Mouse (Mus musculus) G1E (cell line): Measurements from ENCODE around the gene Fcgrt. TPM values are rescaled to one million over a fixed set of nuclear protein-coding genes. Genes with fewer than 3 reads are reported as not detected.
"Not testable (repeated sequence)": the region's sequence is repeated elsewhere in the genome, so short reads cannot be mapped to it uniquely, and the experiment has no call there.

ENCODE experiments used
- ATAC-seq: 2 replicates; pipeline ENCODE4 v1.8.0; 2016; ENCODE audit warnings: mild to moderate bottlenecking; ENCODE audit not compliant: insufficient number of reproducible peaks, poor library complexity, low FRiP score, severe bottlenecking; ENCODE audit errors: extremely low read depth
- DNase-seq: peaks from one replicate; pipeline ENCODE4 v3.0.0; 2012; ENCODE audit warnings: low spot score
- H3K27me3 ChIP-seq: 2 replicates; pipeline ENCODE4 v1.6.1; 2012; ENCODE audit warnings: mild to moderate bottlenecking, low read length, inconsistent platforms; ENCODE audit not compliant: insufficient read depth
- H3K36me3 ChIP-seq: replicated peaks from 2 replicates; pipeline ENCODE3; 2012; ENCODE audit warnings: mild to moderate bottlenecking, inconsistent platforms
- H3K4me1 ChIP-seq: 2 replicates; pipeline ENCODE4 v1.6.1; 2012; ENCODE audit warnings: low read depth, low read length, inconsistent platforms, mixed read lengths; ENCODE audit not compliant: insufficient read depth
- H3K4me3 ChIP-seq: 2 replicates; pipeline ENCODE4 v1.5.1; 2012; ENCODE audit warnings: low read depth, mild to moderate bottlenecking, inconsistent platforms, low read length, moderate library complexity, mixed read lengths
- H3K9me3 ChIP-seq: replicated peaks from 2 replicates; pipeline ENCODE4 v1.6.1; 2012; ENCODE audit warnings: inconsistent platforms
- CTCF ChIP-seq: IDR thresholded peaks from 2 replicates; pipeline ENCODE4 v1.5.1; 2012; ENCODE audit warnings: low read depth, low read length, inconsistent platforms, mixed read lengths
- GATA1 ChIP-seq: IDR thresholded peaks from 2 replicates; pipeline ENCODE4 v1.6.1; 2012; ENCODE audit warnings: borderline replicate concordance, low read length, inconsistent platforms, mixed read lengths
- GATA2 ChIP-seq: IDR thresholded peaks from 2 replicates; pipeline ENCODE4 v1.6.1; 2012; ENCODE audit warnings: low read depth, low read length, inconsistent platforms, borderline replicate concordance
- POLR2AphosphoS5 ChIP-seq: IDR thresholded peaks from 2 replicates; pipeline ENCODE4 v1.6.1; 2012; ENCODE audit warnings: low read depth, low read length, inconsistent platforms; ENCODE audit not compliant: insufficient replicate concordance
- TAL1 ChIP-seq: conservative IDR thresholded peaks from 2 replicates; pipeline ENCODE4 v1.6.1; 2012; ENCODE audit warnings: low read depth, low read length, inconsistent platforms, mixed read lengths
- polyA plus RNA-seq: library from polyadenylated mRNA; stranded (reverse); fragments of >175 nt; gene quantifications from 2 replicates; pipeline ENCODE4 v1.2.3, GENCODE M21; 2012
- total RNA-seq, 2 experiments: library from RNA; stranded (forward) in 1 of 2; stranded (reverse) in 1 of 2; fragments of 200-1000 nt in 1 of 2; fragments of >200 nt in 1 of 2; fragmentation: Nextera tagmentation in 1 of 2; gene quantifications; 2 replicates each; pipeline ENCODE4 v1.2.3; 2014 to 2017

Gene Fcgrt
- total and polyA plus RNA-seq, 3 experiments: not detected

DNA sequence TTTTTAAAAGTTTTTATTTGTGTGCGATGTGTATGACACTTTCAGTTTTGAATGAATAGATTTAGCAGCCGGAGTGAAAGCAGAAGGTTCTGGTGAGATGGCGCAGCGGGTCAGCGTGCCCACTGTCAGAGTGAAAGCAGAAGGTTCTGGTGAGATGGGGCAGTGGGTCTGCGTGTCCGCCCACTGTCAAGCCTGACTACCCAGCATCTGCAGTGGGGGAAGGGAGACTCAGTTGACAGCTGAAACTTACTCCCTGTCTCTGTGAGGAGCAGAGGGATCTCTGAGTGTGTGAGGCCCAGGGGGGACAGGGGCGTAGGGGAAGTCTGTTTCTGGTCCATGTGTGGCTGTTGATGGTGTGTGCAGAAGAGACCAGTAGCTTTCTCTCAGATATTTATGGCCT, 13.9 kb upstream of the Fcgrt start:
- Histone ChIP-seq H3K9me3 (no peaks in the 10 kb centered on the region), H3K36me3 (peaks cover 51% of the 10 kb centered on the region), H3K27me3 (no peaks in the 10 kb centered on the region), H3K4me3 (no peak overlapping the region), H3K4me1 (peaks cover 71% of the 10 kb centered on the region)
- TF ChIP-seq GATA1: no peak
- no peak for TF ChIP-seq GATA2
- TF ChIP-seq POLR2AphosphoS5: no peak
- TF ChIP-seq CTCF: no peak
- TF ChIP-seq TAL1: no peak
- no peak for ATAC-seq
- no peak for DNase-seq

DNA sequence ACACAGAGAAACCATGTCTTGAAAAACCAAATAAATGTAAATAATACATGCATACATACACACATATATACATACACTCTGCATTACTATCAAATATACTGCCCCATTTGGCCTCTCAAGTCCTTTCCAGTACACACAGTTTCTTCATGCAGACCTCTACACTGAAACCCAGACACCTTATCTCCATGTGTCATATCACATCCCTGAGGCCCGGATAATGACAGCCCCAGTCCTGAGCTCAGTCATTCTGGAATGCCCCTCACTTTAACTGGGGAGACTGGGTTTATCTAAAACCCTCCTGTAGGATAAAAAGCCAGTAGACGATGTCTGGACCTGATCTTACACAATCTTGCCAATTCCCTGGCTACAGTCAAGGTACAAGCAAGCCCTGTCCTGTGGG, 9.8 kb upstream of the Fcgrt start:
- Histone ChIP-seq H3K36me3 (peaks cover 13% of the 10 kb centered on the region), H3K4me3 (no peak overlapping the region), H3K9me3 (no peaks in the 10 kb centered on the region), H3K27me3 (peaks cover 2% of the 10 kb centered on the region; the same call in 1 of the 2 replicates), H3K4me1 (peaks cover 44% of the 10 kb centered on the region)
- no peak for TF ChIP-seq POLR2AphosphoS5
- no peak for TF ChIP-seq GATA2
- no peak for TF ChIP-seq CTCF
- no peak for TF ChIP-seq GATA1
- TF ChIP-seq TAL1: no peak
- DNase-seq (no peak), ATAC-seq (no peak)

DNA sequence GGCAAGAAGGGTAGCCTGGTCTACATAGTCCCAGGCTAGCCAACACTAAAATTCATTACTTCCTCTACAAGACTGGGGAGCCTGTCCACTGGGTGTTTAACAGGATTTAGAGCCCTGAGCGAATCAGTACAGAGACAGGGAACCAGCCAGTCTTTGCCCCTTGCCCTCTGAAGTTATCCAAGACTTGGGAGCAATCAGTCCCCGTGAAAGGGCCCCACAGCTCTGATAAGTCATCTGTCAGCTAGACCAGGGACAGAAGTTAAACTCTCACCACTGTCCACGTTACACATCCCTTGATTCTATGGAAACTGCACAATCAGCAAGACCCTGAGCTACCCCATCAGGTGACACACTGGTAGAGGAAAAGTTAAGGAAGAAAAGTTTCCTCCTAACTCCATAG, 8.9 kb upstream of the Fcgrt start:
- no peak for ATAC-seq
- no peak for DNase-seq
- H3K9me3 ChIP-seq: no peaks in the 10 kb centered on the region
- TF ChIP-seq POLR2AphosphoS5: no peak
- peaks cover 35% of the 10 kb centered on the region for H3K4me1 ChIP-seq
- peaks cover 4% of the 10 kb centered on the region for H3K36me3 ChIP-seq
- no peak overlapping the region for H3K4me3 ChIP-seq
- peaks cover 2% of the 10 kb centered on the region; the same call in 1 of the 2 replicates for H3K27me3 ChIP-seq

DNA sequence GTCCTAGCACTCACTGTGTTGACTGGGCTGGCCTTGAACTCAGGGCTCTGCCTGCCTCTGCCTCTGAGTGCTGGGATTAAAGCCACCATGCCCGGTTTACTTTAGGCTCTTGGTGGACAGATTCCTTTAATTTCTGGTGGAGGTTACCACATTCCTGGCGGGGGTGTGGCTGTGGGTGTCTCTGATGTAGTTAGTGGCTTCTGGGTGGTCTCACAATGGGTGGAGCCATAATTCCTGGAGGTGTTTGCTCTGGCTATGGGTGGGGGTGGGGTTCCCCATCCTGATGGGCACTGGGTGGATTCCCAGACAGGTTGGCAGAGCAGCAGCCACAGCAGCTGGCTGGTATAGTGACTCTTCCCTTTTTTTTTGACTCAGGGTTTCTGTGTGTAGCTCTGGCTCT, 8.3 kb upstream of the Fcgrt start:
- DNase-seq: no peak
- TF ChIP-seq CTCF (no peak), POLR2AphosphoS5 (no peak), TAL1 (no peak), GATA1 (no peak), GATA2 (no peak)
- Histone ChIP-seq H3K36me3 (no peaks in the 10 kb centered on the region), H3K4me3 (no peak overlapping the region), H3K27me3 (peaks cover 7% of the 10 kb centered on the region), H3K9me3 (no peaks in the 10 kb centered on the region), H3K4me1 (peaks cover 31% of the 10 kb centered on the region)
- no peak for ATAC-seq

DNA sequence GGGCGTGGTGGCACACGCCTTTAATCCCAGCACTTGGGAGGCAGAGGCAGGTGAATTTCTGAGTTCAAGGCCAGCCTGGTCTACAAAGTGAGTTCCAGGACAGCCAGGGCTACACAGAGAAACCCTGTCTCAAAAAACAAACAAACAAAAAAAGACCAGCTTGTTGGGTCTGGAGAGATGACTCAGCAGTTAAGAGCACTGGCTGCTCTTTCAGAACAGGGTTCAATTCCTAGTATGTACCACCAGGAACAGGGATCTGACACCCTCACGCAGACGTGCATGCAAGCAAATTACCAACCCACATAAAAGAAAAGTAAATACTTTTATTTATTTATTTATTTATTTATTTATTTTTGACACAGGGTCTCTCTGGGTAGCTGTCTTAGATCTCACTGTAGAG, 6.4 kb upstream of the Fcgrt start:
- ATAC-seq, H3K4me3 ChIP-seq, H3K9me3 ChIP-seq, DNase-seq, H3K36me3 ChIP-seq: not testable (repeated sequence)
- Histone ChIP-seq H3K4me1 (peaks cover 27% of the 10 kb centered on the region), H3K27me3 (peaks cover 24% of the 10 kb centered on the region)

DNA sequence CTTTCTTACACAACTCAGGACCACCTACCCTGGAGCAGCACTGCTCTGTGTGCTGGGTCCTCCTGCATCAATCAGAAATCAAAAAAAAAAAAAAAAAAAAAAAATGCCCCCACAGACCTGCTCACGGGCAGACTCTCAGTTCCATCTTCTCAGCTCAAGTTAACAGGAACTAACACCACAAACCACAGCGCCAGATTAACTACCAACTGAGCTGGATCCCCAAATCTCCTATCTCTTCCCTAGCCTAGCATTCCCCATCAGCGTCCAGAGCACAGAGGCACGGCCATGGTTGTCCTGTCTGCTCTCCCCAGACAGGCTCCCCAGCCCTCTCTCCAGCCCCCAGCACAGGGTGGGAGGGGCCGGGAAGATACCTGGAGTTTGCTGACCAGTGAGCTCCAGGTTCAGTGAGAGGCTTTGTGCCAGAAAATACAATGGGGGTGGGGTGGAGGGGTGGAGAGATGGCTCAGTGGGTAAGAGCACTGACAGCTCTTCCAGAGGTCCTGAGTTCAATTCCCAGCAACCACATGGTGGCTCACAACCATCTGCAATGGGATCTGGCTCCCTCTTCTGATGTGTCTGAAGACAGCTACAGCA, 3.5 kb upstream of the Fcgrt start:
- Histone ChIP-seq H3K9me3 (no peaks in the 10 kb centered on the region), H3K27me3 (peaks cover 50% of the 10 kb centered on the region), H3K4me3 (no peak overlapping the region), H3K36me3 (no peaks in the 10 kb centered on the region), H3K4me1 (peaks cover 20% of the 10 kb centered on the region)
- ATAC-seq: no peak
- TF ChIP-seq POLR2AphosphoS5 (no peak), CTCF (no peak), GATA1 (no peak), GATA2 (no peak), TAL1 (no peak)
- DNase-seq: no peak

DNA sequence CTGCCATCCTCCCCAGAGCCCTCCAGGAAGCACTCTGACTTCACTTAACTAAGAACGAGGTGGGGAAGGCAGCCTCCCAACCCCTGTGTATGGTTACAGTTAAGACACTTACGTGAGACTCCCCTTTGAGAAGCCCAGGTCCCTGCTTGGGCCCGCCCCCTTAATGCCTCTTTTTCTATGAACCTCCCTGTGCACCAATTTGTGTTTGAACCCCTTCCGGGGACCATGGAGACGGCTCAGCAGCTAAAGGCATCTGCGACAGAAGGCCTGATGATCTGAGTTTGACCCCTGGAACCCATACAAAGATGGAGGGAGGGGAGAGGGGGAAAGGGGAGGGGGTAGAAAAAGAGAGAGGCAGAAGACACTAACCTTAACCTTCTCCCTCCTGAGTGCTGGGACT, 2.8 kb upstream of the Fcgrt start:
- Histone ChIP-seq H3K27me3 (peaks cover 57% of the 10 kb centered on the region), H3K4me3 (no peak overlapping the region), H3K36me3 (no peaks in the 10 kb centered on the region), H3K9me3 (no peaks in the 10 kb centered on the region), H3K4me1 (peaks cover 15% of the 10 kb centered on the region)
- DNase-seq: no peak
- no peak for ATAC-seq
- no peak for TF ChIP-seq GATA2
- TF ChIP-seq POLR2AphosphoS5: no peak
- TF ChIP-seq TAL1: no peak
- no peak for TF ChIP-seq GATA1
- no peak for TF ChIP-seq CTCF
